Mouse (Mus musculus) spleen, adult 2 months (tissue): ENCODE measurements around the gene Rufy4.

Experiments used
- CTCF ChIP-seq: fragments of 200-500 bp; IDR thresholded peaks from 2 replicates; pipeline ENCODE4 v1.5.1; 2011; ENCODE audit warnings: mild to moderate bottlenecking, inconsistent platforms; ENCODE audit not compliant: insufficient read depth, insufficient read length, insufficient replicate concordance; ENCODE audit errors: extremely low read depth
- POLR2A ChIP-seq: fragments of 200-500 bp; IDR thresholded peaks from 2 replicates; pipeline ENCODE4 v1.6.1; 2011; ENCODE audit warnings: low read depth, low read length, inconsistent platforms

DNA sequence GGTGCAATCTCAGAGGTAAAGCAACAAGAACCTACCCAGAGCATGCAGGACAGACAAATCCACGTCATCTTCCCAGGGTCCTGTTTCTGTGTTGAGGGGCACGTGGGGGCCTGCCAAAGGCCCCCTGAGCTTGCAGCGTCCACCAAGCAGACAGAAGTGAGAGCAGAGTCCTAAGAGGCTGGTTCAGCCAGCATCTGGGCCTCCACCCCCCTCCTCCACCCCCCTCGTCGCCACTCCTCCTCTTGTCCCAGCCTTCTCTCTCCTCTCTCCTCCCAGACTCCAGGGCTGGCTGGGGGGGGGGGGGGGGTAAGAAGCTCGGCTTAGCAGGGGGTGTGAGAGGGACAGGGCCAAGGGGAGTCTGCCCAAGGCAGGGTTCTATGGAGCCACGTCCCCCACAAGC, 34.2 kb upstream of the Rufy4 start:
- TF ChIP-seq CTCF (no peak), POLR2A (no peak)
